Mouse (Mus musculus) T-helper 1 cell (primary cell): ENCODE data around the gene Adgra1.

Experiments used
- in situ Hi-C: fragments of 300-600 bp; cut with MboI, MseI; formaldehyde crosslinking; loops from one replicate; pipeline ENCODE4 v1.15.1; 2025; ENCODE audit warnings: high pct_unique_total_duplicates

Gene Adgra1

GRCm38 (mm10) chr7:139901981-139902380 is 68.0 kb downstream of the Adgra1 start:
- in situ Hi-C loops, result loop anchor here (10.0 kb wide), 1 partner anchor 163 kb away; no protein-coding TSS in a partner anchor

GRCm38 (mm10) chr7:139905261-139905660 is 71.3 kb downstream of the Adgra1 start:
- in situ Hi-C loops, result loop anchor here (5.0 to 10.0 kb wide), 2 partner anchors 87 to 160 kb away; partner anchors contain the start of gene Adam8

GRCm38 (mm10) chr7:139905661-139906060 is 71.7 kb downstream of the Adgra1 start:
- in situ Hi-C loops, result loop anchor here (5.0 to 10.0 kb wide), 2 partner anchors 87 to 159 kb away; partner anchors contain the start of gene Adam8

GRCm38 (mm10) chr7:139908176-139908575 is 74.2 kb downstream of the Adgra1 start:
- in situ Hi-C loops, result loop anchor here (5.0 to 10.0 kb wide), 2 partner anchors 84 to 157 kb away; partner anchors contain the start of gene Adam8

GRCm38 (mm10) chr7:139909469-139909868 is 75.5 kb downstream of the Adgra1 start:
- in situ Hi-C loops, result loop anchor here (5.0 to 10.0 kb wide), 2 partner anchors 83 to 155 kb away; partner anchors contain the start of gene Adam8

- in situ Hi-C loops, result no loop called here
These were observed 76.3 kb downstream of the Adgra1 start for GRCm38 (mm10) chr7:139910204-139910835.

- in situ Hi-C loops, result no loop called here
These were observed 80.4 kb downstream of the Adgra1 start for GRCm38 (mm10) chr7:139914141-139915047.

GRCm38 (mm10) chr7:139915646-139916257 is 81.8 kb downstream of the Adgra1 start:
- in situ Hi-C loops, result no loop called here

- in situ Hi-C loops, result no loop called here
These were observed 82.4 kb downstream of the Adgra1 start for GRCm38 (mm10) chr7:139916345-139916744.

- in situ Hi-C loops, result no loop called here
These were observed 84.3 kb downstream of the Adgra1 start for GRCm38 (mm10) chr7:139918262-139918661.
